Mouse (Mus musculus) heart, embryonic 11.5 days (tissue): ENCODE measurements around the gene Gpm6a. TPM values are rescaled to one million over a fixed set of nuclear protein-coding genes. Genes with fewer than 3 reads are reported as not detected.

Source experiments
- ATAC-seq: fragments of 200-750 bp; cut with Nextera tagmentation; replicated peaks from 2 replicates; pipeline ENCODE4 v1.8.0; 2017; ENCODE audit warnings: moderate library complexity; ENCODE audit not compliant: insufficient number of reproducible peaks, low FRiP score, low TSS enrichment
- H3K27ac ChIP-seq: fragments of 300-500 bp; sonication (generic); 2 replicates; pipeline ENCODE4 v1.5.1; 2014; ENCODE audit warnings: mild to moderate bottlenecking, low read depth, low read length
- H3K27me3 ChIP-seq: fragments of 300-500 bp; sonication (generic); 2 replicates; pipeline ENCODE4 v1.6.1; 2014; ENCODE audit warnings: mild to moderate bottlenecking, low read length, mixed read lengths; ENCODE audit not compliant: control insufficient read depth, insufficient read depth
- H3K36me3 ChIP-seq: fragments of 300-500 bp; sonication (generic); 2 replicates; pipeline ENCODE4 v1.6.1; 2014; ENCODE audit warnings: mild to moderate bottlenecking, low read length, moderate library complexity, mixed read lengths; ENCODE audit not compliant: control insufficient read depth, insufficient read depth
- H3K4me1 ChIP-seq: fragments of 300-500 bp; sonication (generic); 2 replicates; pipeline ENCODE4 v1.6.1; 2014; ENCODE audit warnings: low read length; ENCODE audit not compliant: control insufficient read depth, insufficient read depth
- H3K4me2 ChIP-seq: fragments of 300-500 bp; sonication (generic); 2 replicates; pipeline ENCODE4 v1.6.1; 2014; ENCODE audit warnings: mild to moderate bottlenecking, moderate library complexity
- H3K4me3 ChIP-seq: fragments of 300-500 bp; sonication (generic); 2 replicates; pipeline ENCODE4 v1.5.1; 2014; ENCODE audit warnings: low read depth, low read length
- H3K9ac ChIP-seq: fragments of 300-500 bp; sonication (generic); 2 replicates; pipeline ENCODE4 v1.6.1; 2014; ENCODE audit warnings: mild to moderate bottlenecking, low read depth, low read length, moderate library complexity
- H3K9me3 ChIP-seq: fragments of 300-500 bp; sonication (generic); replicated peaks from 2 replicates; pipeline ENCODE4 v1.6.1; 2016; ENCODE audit warnings: low read length; ENCODE audit not compliant: control insufficient read depth
- WGBS: fragments of 180-500 bp; shearing (Covaris S2); extraction: QIAGEN DNeasy Blood & Tissue Kit; methylation state at CpG from one replicate; pipeline ENCODE4 v1.1.7; 2014; ENCODE audit not compliant: insufficient replicate concordance; 5-methylcytosine and 5-hydroxymethylcytosine counted together
- polyA plus RNA-seq: library from polyadenylated mRNA; unstranded; fragments of >200 nt; fragmentation: Nextera tagmentation; extraction: Ambion mirVana; gene quantifications from 2 replicates; pipeline ENCODE4 v1.2.1, GENCODE M21; 2014

Gpm6a gene
- polyA plus RNA-seq, 1 experiment from 2014 or later = 15.4 TPM

- ATAC-seq = no peak
- H3K4me1 ChIP-seq = no peaks in the 10 kb centered on the region
- no peak overlapping the region for H3K4me3 ChIP-seq
- H3K9me3 ChIP-seq = no peaks in the 10 kb centered on the region
- no peak overlapping the region for H3K27ac ChIP-seq
- no peaks in the 10 kb centered on the region for H3K27me3 ChIP-seq
- WGBS = 95% methylated on average over 10 of the region's 10 CpGs
- no peak overlapping the region for H3K9ac ChIP-seq
- H3K36me3 ChIP-seq = no peaks in the 10 kb centered on the region
- H3K4me2 ChIP-seq = no peak overlapping the region
Measured at GRCm38 (mm10) chr8:55073481-55073880, 118.8 kb downstream of the Gpm6a start.

- no peaks in the 10 kb centered on the region for H3K36me3 ChIP-seq
- no peak overlapping the region for H3K4me3 ChIP-seq
- H3K9ac ChIP-seq = no peak overlapping the region
- no peaks in the 10 kb centered on the region for H3K4me1 ChIP-seq
- H3K9me3 ChIP-seq = no peaks in the 10 kb centered on the region
- H3K27me3 ChIP-seq = no peaks in the 10 kb centered on the region
- no peak for ATAC-seq
- H3K4me2 ChIP-seq = no peak overlapping the region
- H3K27ac ChIP-seq = no peak overlapping the region
Measured at GRCm38 (mm10) chr8:55102195-55102594, 147.6 kb downstream of the Gpm6a start.

- Histone ChIP-seq H3K4me3 (no peak overlapping the region), H3K27me3 (no peaks in the 10 kb centered on the region), H3K4me1 (no peaks in the 10 kb centered on the region), H3K9me3 (no peaks in the 10 kb centered on the region), H3K4me2 (no peak overlapping the region), H3K36me3 (no peaks in the 10 kb centered on the region), H3K27ac (no peak overlapping the region), H3K9ac (no peak overlapping the region)
- WGBS = 68% methylated on average over 2 of the region's 2 CpGs
- ATAC-seq = no peak
Measured at GRCm38 (mm10) chr8:55103065-55103464, 148.4 kb downstream of the Gpm6a start.

- no peak overlapping the region for H3K27ac ChIP-seq
- no peaks in the 10 kb centered on the region for H3K27me3 ChIP-seq
- H3K9me3 ChIP-seq = no peaks in the 10 kb centered on the region
- no peak overlapping the region for H3K9ac ChIP-seq
- 54% methylated on average over 3 of the region's 3 CpGs for WGBS
- H3K36me3 ChIP-seq = no peaks in the 10 kb centered on the region
- no peak overlapping the region for H3K4me2 ChIP-seq
- no peaks in the 10 kb centered on the region for H3K4me1 ChIP-seq
- ATAC-seq = no peak
- H3K4me3 ChIP-seq = no peak overlapping the region
Measured at GRCm38 (mm10) chr8:55103891-55104481, 149.3 kb downstream of the Gpm6a start.

Other genes starting within 250 kb of the Gpm6a start
- 0.31 and 0.32 TPM in 2 replicates for gene Wdr17, start 67.7 kb upstream of the Gpm6a start, polyA plus RNA-seq